Mouse (Mus musculus) brain, embryonic 14.5 days (tissue): ENCODE results near the gene Msx2.

Source experiments
- CTCF ChIP-seq: fragments of 200-500 bp; IDR thresholded peaks from 2 replicates; pipeline ENCODE4 v1.5.1; 2012; ENCODE audit warnings: inconsistent platforms, mild to moderate bottlenecking, moderate library complexity, borderline replicate concordance; ENCODE audit not compliant: insufficient read depth, insufficient read length; ENCODE audit errors: extremely low read depth
- POLR2A ChIP-seq: fragments of 200-500 bp; IDR thresholded peaks from 2 replicates; pipeline ENCODE4 v1.6.1; 2012; ENCODE audit warnings: mild to moderate bottlenecking, inconsistent platforms, borderline replicate concordance; ENCODE audit not compliant: poor library complexity, insufficient read depth, insufficient read length, severe bottlenecking; ENCODE audit errors: extremely low read depth

DNA sequence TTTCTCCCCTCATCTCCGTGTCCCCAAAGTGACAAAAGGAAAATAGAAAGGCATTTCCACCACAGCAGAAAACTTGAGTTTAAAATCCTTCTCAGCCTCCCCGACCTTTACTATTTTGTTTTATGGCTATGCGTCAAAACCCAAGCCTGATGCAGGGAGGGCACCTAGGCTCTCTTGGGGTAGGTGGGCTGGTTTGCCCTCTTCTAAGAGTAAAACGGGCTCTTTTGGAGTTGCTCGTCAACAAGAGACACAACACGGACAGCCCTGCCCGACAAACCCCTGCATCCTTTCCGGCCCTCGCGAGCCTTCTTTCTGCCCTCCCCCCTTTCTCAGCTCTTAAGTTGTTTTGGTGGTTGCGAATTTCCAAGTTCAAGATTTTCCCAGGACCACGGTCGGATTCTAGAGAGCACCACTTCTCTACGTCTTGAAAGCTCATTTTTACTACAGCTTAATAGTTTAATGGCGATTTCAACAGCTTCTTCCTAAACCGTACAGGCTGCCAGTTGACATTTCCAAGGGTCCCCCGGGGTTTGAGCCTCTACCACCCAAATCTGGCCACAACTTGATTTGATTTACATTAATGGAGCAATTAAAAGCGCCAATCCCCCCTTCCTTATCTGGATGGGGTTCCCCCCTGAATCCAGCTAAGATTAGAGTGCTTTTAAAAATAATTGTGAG lies 6.5 kb downstream of the Msx2 start:
- TF ChIP-seq CTCF = no peak
- no peak for TF ChIP-seq POLR2A
